Comparison of ENCODE assay signal across 18 mouse cellular contexts in genomic region chr1:142971475-142971874, GRCm38 (mm10).
"Had no signal": no experiment of that assay in that cellular context is flagged by ENCODE, and none has a peak within 500 bp of the region (broad histone marks: within the 10 kb centered on the region; RNA-seq: fewer than 3 reads in every experiment).

No protein-coding gene starts in this region.

- H3K4me3 ChIP-seq: midbrain, embryonic 10.5 days; midbrain, embryonic 12.5 days; myocyte; neural tube, embryonic 13.5 days; neural tube, embryonic 15.5 days had no signal

- DNase-seq: lung, adult 18-20 months; lung, embryonic 14.5 days; lung, postnatal 10 days; lung, postnatal 4 days; midbrain, embryonic 14.5 days; retina, postnatal 1 day; right cerebral cortex, adult 18-20 months; right cerebral cortex, postnatal 25 days; right cerebral cortex, postnatal 4 days; spleen, adult 18-20 months; thymus, adult 2 months; thymus, postnatal 25 days; thymus, postnatal 4 days had no signal

- H3K27ac ChIP-seq: midbrain, embryonic 10.5 days; midbrain, embryonic 12.5 days; neural tube, embryonic 13.5 days; neural tube, embryonic 15.5 days had no signal
